Mouse (Mus musculus) heart, embryonic 16.5 days (tissue): ENCODE data around the gene Tmem14a. TPM values are rescaled to one million over a fixed set of nuclear protein-coding genes. Genes with fewer than 3 reads are reported as not detected.

Experiments
- ATAC-seq: fragments of 200-750 bp; cut with Nextera tagmentation; replicated peaks from 2 replicates; pipeline ENCODE4 v1.8.0; 2017; ENCODE audit warnings: moderate number of reproducible peaks; ENCODE audit not compliant: insufficient read depth, low FRiP score; ENCODE audit errors: extremely low read depth
- H3K27ac ChIP-seq: fragments of 300-500 bp; sonication (generic); 2 replicates; pipeline ENCODE4 v1.5.1; 2014; ENCODE audit warnings: mild to moderate bottlenecking, low read length, control low read depth, moderate library complexity
- H3K27me3 ChIP-seq: fragments of 300-500 bp; sonication (generic); 2 replicates; pipeline ENCODE4 v1.6.1; 2014; ENCODE audit warnings: low read length, mixed read lengths; ENCODE audit not compliant: control insufficient read depth, insufficient read depth
- H3K36me3 ChIP-seq: fragments of 300-500 bp; sonication (generic); 2 replicates; pipeline ENCODE4 v1.6.1; 2014; ENCODE audit not compliant: control insufficient read depth, insufficient read depth
- H3K4me1 ChIP-seq: fragments of 300-500 bp; sonication (generic); 2 replicates; pipeline ENCODE4 v1.6.1; 2014; ENCODE audit warnings: low read length, mixed read lengths; ENCODE audit not compliant: control insufficient read depth, insufficient read depth
- H3K4me2 ChIP-seq: fragments of 300-500 bp; sonication (generic); 2 replicates; pipeline ENCODE4 v1.6.1; 2014; ENCODE audit warnings: low read depth, mild to moderate bottlenecking, control low read depth, low read length
- H3K4me3 ChIP-seq: fragments of 300-500 bp; sonication (generic); 2 replicates; pipeline ENCODE4 v1.5.1; 2014; ENCODE audit warnings: mild to moderate bottlenecking, control low read depth, low read length
- H3K9ac ChIP-seq: fragments of 300-500 bp; sonication (generic); 2 replicates; pipeline ENCODE4 v1.6.1; 2014; ENCODE audit warnings: low read length, control low read depth
- H3K9me3 ChIP-seq: fragments of 300-500 bp; sonication (generic); replicated peaks from 2 replicates; pipeline ENCODE4 v1.6.1; 2016; ENCODE audit warnings: low read length; ENCODE audit not compliant: control insufficient read depth
- WGBS: fragments of 180-500 bp; shearing (Covaris S2); extraction: QIAGEN DNeasy Blood & Tissue Kit; methylation state at CpG from one replicate; pipeline ENCODE4 v1.1.7; 2014; 5-methylcytosine and 5-hydroxymethylcytosine counted together
- polyA plus RNA-seq: library from polyadenylated mRNA; unstranded; fragments of >200 nt; fragmentation: Nextera tagmentation; extraction: Ambion mirVana; gene quantifications from 2 replicates; pipeline ENCODE4 v1.2.1, GENCODE M21; 2015

Tmem14a gene
- polyA plus RNA-seq, 1 experiment from 2014 or later, result 10.3 TPM

GRCm38 (mm10) chr1:21231744-21232464, 13.5 kb downstream of the Tmem14a start:
- no peaks in the 10 kb centered on the region for H3K36me3 ChIP-seq
- no peak overlapping the region for H3K9ac ChIP-seq
- no peaks in the 10 kb centered on the region for H3K9me3 ChIP-seq
- no peak overlapping the region for H3K27ac ChIP-seq
- no peak overlapping the region for H3K4me3 ChIP-seq
- no peaks in the 10 kb centered on the region for H3K4me1 ChIP-seq
- H3K4me2 ChIP-seq, result no peak overlapping the region
- no peaks in the 10 kb centered on the region for H3K27me3 ChIP-seq
- WGBS, result 69% methylated on average over 5 of the region's 5 CpGs
- ATAC-seq, result no peak

DNA sequence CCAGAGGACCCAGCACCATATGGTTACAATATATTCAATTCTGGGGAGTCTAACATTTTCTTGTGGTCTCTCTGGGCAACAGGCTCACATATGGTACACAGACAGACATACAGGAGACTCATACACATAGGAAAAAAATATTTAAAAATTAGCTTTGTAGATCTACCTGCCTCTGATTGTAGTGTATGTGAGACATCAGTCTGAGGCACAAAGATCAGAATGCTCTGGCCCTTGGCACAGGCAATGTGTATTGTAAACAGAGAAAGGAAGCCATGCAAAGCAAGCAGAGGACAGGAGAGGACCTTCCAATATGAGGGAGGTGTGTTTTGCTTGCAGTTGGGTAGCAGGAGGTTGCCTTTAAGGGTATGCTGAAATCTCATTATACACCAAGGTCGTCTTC, 14.1 kb downstream of the Tmem14a start:
- no peak for ATAC-seq
- no peak overlapping the region for H3K9ac ChIP-seq
- no peak overlapping the region for H3K4me2 ChIP-seq
- no peak overlapping the region for H3K27ac ChIP-seq
- no peaks in the 10 kb centered on the region for H3K4me1 ChIP-seq
- H3K27me3 ChIP-seq, result no peaks in the 10 kb centered on the region
- WGBS, result 69% methylated on average over 1 of the region's 1 CpGs
- no peaks in the 10 kb centered on the region for H3K9me3 ChIP-seq
- no peak overlapping the region for H3K4me3 ChIP-seq
- H3K36me3 ChIP-seq, result no peaks in the 10 kb centered on the region

DNA sequence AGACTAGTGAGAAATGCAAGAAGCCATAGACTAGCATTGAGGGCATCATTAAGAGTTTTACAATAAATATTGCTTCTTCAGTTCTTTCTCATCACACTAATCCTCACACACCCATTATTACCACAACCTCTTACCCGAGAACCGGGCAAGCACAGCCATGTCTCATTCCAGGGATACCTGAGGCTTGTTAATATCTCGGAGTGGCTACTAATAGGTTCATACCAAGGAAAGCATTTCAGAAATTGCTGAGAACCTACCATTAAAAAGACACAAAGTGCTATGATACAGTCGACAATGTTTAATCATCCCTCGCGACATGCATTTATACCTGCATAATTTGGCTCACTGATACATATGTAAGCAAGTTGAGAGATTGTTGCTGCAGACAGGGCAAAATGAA, 17.0 kb downstream of the Tmem14a start:
- no peak overlapping the region for H3K27ac ChIP-seq
- H3K9ac ChIP-seq, result no peak overlapping the region
- H3K4me3 ChIP-seq, result no peak overlapping the region
- H3K4me2 ChIP-seq, result no peak overlapping the region
- no peaks in the 10 kb centered on the region for H3K9me3 ChIP-seq
- WGBS, result 80% methylated on average over 6 of the region's 6 CpGs
- no peaks in the 10 kb centered on the region for H3K27me3 ChIP-seq
- no peaks in the 10 kb centered on the region for H3K4me1 ChIP-seq
- no peaks in the 10 kb centered on the region for H3K36me3 ChIP-seq
- no peak for ATAC-seq

DNA sequence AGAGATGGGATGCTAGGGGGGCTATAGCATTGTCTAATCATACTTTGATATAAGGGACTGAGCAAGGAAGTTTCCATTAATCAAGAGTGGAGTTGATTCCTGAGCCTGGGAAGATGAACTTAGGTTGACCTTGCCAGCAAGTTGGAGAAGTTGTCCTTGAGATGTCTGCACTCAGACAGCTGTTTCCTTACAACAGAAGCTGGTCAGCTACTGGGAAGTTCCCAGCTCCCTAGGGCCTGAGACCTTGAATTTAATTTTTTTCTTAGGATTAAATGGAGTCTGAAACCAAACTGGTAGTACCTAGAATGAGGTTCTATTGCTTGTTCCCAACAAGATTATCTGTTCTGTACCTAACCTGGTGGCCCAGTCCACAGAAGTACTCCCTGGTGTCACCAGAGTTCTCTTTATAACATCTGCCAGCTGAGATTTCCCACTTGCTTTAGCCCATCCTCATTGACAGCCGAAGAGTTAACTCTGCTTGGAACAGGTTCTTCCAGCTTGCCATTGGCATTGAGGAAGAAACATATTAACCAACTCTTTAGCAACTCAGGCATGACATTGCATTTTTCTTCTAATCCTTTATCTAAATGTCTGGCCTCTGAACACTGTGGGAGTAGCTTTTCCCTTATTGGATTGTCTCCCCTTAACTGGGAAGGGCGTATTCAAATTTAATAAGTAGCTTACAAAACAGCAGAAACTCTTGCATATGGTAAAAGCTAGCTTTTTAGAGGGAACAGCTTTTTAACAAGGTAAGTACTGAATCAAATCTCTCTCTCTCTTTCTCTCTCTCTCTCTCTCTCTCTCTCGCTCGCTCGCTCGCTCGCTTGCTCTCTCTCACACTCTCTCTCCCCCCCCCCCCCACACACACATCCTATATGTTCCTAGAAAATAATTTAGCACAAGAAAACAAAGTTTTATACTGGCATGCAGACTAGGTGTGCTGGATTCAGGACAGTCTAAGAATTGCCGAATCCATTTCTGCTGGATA, 21.8 kb downstream of the Tmem14a start, which contains the start of gene Gsta3:
TSS of gene Gsta3 (plus strand) at position 679 of the 988 bp plus-strand sequence.
- no peak within 1 kb of the TSS for H3K4me3 ChIP-seq
- no peak for ATAC-seq
- H3K36me3 ChIP-seq, result no peaks in the 10 kb centered on the region
- no peak within 1 kb of the TSS for H3K27ac ChIP-seq
- no peak within 1 kb of the TSS for H3K9ac ChIP-seq
- H3K27me3 ChIP-seq, result no peaks in the 10 kb centered on the region
- H3K4me1 ChIP-seq, result no peaks in the 10 kb centered on the region
- no peaks in the 10 kb centered on the region for H3K9me3 ChIP-seq
- no peak within 1 kb of the TSS for H3K4me2 ChIP-seq
- 94% methylated on average over 8 of the region's 8 CpGs for WGBS

DNA sequence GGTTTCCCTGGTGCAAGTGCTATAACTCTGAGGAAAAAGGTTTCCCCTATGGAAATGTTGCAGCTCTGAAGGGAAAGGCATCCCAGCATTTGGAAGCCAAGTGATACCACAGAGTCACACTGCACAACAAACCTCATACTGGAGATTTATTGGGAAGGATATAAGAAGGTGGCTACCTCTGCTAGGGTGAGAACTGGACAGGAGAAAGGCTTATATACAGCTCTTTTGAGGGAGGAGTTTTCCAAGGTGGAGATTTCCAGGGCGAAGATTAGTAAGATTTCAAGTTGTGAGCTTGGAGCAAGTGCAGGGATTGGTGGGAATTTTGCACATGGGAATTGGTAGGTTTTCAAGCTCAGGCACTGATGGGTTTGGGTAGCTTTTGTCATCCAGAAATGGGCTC, 22.7 kb downstream of the Tmem14a start:
- H3K27me3 ChIP-seq, result no peaks in the 10 kb centered on the region
- no peaks in the 10 kb centered on the region for H3K4me1 ChIP-seq
- no peak overlapping the region for H3K4me2 ChIP-seq
- no peak overlapping the region for H3K9ac ChIP-seq
- H3K27ac ChIP-seq, result no peak overlapping the region
- H3K36me3 ChIP-seq, result no peaks in the 10 kb centered on the region
- WGBS, result 68% methylated on average over 1 of the region's 1 CpGs
- no peak overlapping the region for H3K4me3 ChIP-seq
- no peaks in the 10 kb centered on the region for H3K9me3 ChIP-seq
- no peak for ATAC-seq

GRCm38 (mm10) chr1:21244290-21244960, 26.1 kb downstream of the Tmem14a start:
- Histone ChIP-seq H3K4me1 (no peaks in the 10 kb centered on the region), H3K9ac (no peak overlapping the region), H3K4me3 (no peak overlapping the region), H3K27me3 (no peaks in the 10 kb centered on the region), H3K27ac (no peak overlapping the region), H3K36me3 (no peaks in the 10 kb centered on the region), H3K9me3 (no peaks in the 10 kb centered on the region), H3K4me2 (no peak overlapping the region)
- 53% methylated on average over 4 of the region's 4 CpGs for WGBS
- ATAC-seq, result no peak

- no peak overlapping the region for H3K9ac ChIP-seq
- no peak for ATAC-seq
- H3K27me3 ChIP-seq, result no peaks in the 10 kb centered on the region
- H3K4me1 ChIP-seq, result no peaks in the 10 kb centered on the region
- no peak overlapping the region for H3K27ac ChIP-seq
- H3K4me2 ChIP-seq, result no peak overlapping the region
- no peaks in the 10 kb centered on the region for H3K36me3 ChIP-seq
- 69% methylated on average over 3 of the region's 3 CpGs for WGBS
- H3K9me3 ChIP-seq, result no peaks in the 10 kb centered on the region
- no peak overlapping the region for H3K4me3 ChIP-seq
Measured at GRCm38 (mm10) chr1:21246136-21246535, 27.8 kb downstream of the Tmem14a start.

GRCm38 (mm10) chr1:21247896-21248295, 29.5 kb downstream of the Tmem14a start:
- no peak overlapping the region for H3K27ac ChIP-seq
- no peak overlapping the region for H3K4me2 ChIP-seq
- no peak overlapping the region for H3K9ac ChIP-seq

More at GRCm38 (mm10) chr1:21247896-21248295, 29.5 kb downstream of the Tmem14a start:
- no peak for ATAC-seq
- no peak overlapping the region for H3K4me3 ChIP-seq
- H3K9me3 ChIP-seq, result no peaks in the 10 kb centered on the region
- no peaks in the 10 kb centered on the region for H3K36me3 ChIP-seq
- H3K27me3 ChIP-seq, result no peaks in the 10 kb centered on the region
- H3K4me1 ChIP-seq, result no peaks in the 10 kb centered on the region
